Mouse (Mus musculus): ENCODE results near the gene Nr1i3. TPM values are rescaled to one million over a fixed set of nuclear protein-coding genes. Genes with fewer than 3 reads are reported as not detected.

Nr1i3 gene
- polyA plus RNA-seq (2016; fragmentation: Nextera tagmentation; extraction: Ambion mirVana) = 0.23 and 0.36 TPM in 2 replicates

DNA sequence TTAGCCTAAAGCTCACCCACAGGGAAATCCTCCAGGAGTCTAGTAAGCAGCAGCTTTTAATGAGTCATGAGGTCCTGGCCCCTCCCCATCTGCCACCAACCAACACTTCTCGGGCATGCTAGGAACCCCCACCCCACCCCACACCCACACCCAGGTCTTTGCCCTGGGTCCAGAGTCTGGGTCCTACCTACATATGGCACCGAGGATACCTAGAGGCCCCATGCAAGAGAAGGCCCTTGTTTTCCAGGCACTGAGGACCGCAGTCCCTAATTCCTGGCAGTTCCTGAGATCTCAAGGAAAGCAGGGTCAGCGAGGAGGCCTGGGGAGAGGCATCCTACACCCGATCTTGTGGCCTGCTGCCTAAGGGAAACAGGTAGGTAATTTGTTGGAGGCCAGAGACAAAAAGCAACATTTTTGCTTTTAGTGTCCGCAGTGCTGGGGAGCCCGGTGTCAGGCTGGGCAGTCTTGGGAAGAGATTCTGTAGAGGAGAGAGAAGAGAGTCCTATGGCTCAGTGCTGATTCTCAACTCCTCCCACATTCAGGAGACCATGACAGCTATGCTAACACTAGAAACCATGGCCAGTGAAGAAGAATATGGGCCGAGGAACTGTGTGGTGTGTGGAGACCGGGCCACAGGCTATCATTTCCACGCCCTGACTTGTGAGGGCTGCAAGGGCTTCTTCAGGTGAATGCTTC, at the start of gene Nr1i3:
Gene Nr1i3, plus strand, starts transcription at position 170 of the 696 bp plus-strand sequence.
- Histone ChIP-seq H3K9me3 (replicated peaks) (no peaks in the 10 kb centered on the region), H3K4me1 (peaks cover 17% of the 10 kb centered on the region), H3K4me3 (no peak within 1 kb of the TSS), H3K27me3 (replicated peaks) (peaks cover 33% of the 10 kb centered on the region), H3K9ac (no peak within 1 kb of the TSS), H3K36me3 (peaks cover 8% of the 10 kb centered on the region; the same call in 1 of the 2 replicates), H3K4me2 (no peak within 1 kb of the TSS), H3K27ac (no peak within 1 kb of the TSS)
- ATAC-seq = no peak
- WGBS (ENCODE audit: insufficient replicate concordance) = 59% methylated on average over 10 of the region's 10 CpGs

DNA sequence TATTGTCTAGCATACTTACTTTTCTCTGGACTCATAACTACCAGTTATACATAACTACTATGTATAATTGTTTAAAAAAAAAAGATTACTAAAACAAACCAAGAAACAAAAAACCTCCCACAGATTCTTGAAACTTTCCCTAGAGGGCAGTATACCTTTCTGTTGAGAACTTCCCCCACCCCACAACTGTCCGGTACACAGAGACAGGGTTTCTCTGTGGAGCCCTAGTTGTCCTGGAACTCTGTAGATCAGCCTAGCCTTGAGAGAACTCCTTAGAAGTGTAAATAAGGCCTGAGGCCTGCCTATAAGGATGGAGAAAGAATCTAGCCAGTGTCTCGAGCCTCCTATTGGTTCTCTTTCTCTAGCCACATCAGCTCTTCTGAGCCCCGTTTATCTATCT, 49.5 kb upstream of the Nr1i3 start:
- no peak overlapping the region for H3K4me3 ChIP-seq
- 28% methylated on average over 3 of the region's 3 CpGs for WGBS (ENCODE audit: insufficient replicate concordance)
- H3K36me3 ChIP-seq = no peaks in the 10 kb centered on the region
- ATAC-seq = no peak
- no peak overlapping the region for H3K27ac ChIP-seq
- H3K9ac ChIP-seq = no peak overlapping the region
- no peaks in the 10 kb centered on the region for H3K9me3 ChIP-seq (replicated peaks)
- peaks cover 14% of the 10 kb centered on the region for H3K4me1 ChIP-seq
- H3K4me2 ChIP-seq = no peak overlapping the region
- peaks cover 49% of the 10 kb centered on the region for H3K27me3 ChIP-seq (replicated peaks)

DNA sequence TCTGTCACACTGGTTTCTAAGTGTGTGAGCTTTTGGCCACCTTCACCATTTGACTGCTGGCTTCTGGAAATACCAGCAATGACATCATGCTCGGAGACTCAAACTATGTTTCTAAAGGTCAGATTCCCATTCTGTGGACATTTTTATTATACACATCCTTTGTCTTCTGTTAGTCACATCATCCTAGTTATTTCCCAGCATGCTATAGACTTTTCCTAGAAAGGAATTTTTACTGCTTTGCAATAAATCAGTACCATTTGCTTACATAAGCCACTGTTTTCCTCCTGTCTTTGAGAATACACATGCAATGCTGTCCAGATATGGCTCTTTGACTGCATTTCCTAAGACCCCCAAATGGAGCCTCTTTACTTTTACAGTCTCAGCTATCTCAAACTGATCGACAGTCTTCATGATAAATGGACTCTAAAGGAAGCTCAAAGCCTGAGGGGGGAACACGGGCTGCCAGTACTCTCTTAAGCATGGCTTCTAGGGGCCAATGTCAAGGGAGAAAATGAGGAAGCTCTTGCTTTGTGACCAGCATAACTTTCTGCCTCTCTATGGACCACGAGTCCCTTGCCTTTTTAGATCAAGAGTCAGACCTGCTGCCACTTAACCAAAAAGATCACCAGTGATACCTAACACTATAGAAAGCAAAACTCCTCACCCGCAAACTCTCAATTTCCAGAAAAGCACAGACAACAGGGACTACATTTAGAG, 48.0 kb upstream of the Nr1i3 start:
- Histone ChIP-seq H3K9me3 (replicated peaks) (no peaks in the 10 kb centered on the region), H3K27ac (no peak overlapping the region), H3K4me3 (no peak overlapping the region), H3K27me3 (replicated peaks) (peaks cover 34% of the 10 kb centered on the region), H3K4me1 (peaks cover under 1% of the 10 kb centered on the region; the same call in 1 of the 2 replicates), H3K36me3 (no peaks in the 10 kb centered on the region), H3K4me2 (no peak overlapping the region), H3K9ac (no peak overlapping the region)
- ATAC-seq = no peak
- WGBS (ENCODE audit: insufficient replicate concordance) = 39% methylated on average over 5 of the region's 5 CpGs

DNA sequence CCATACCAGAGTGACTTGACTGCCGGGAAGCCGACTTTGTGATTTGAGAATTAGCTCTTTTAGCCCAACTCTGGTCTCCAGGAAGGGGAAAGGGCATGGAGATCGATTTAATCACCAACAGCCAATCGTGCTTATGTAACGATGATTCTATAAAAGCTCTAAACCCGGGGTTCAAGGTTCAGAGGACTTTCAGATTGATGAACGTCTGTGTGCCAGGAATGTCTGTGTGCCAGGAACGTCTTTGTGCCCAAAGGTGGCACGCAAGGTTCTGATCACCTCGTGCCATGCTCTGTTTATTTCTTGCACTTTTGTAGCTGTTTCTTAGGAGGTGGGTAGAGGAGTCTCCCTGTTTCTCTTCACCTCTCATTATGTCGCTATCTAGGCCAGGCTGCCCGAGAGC, 44.9 kb upstream of the Nr1i3 start:
- WGBS (ENCODE audit: insufficient replicate concordance) = 75% methylated on average over 12 of the region's 12 CpGs
- no peak overlapping the region for H3K4me2 ChIP-seq
- no peak for ATAC-seq

DNA sequence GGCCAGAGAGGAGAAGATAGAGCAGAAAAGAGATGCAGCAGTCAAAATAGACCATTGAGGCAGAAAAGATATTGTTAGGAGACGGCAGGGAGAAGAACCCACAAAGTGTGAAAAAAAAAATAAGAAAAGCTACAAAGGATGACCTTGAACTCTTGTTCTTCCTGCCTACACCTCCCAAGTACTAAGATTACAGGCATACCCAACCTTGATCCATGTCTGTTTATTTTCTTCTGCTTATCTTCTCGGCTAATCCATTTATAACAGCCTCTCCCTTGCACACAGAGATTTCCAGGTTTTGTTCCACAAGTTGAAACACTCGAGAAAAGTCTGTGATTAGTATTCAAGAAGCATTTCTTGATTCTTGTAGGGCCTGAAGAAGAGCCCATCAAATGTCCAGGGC, 43.9 kb upstream of the Nr1i3 start:
- peaks cover 29% of the 10 kb centered on the region for H3K27me3 ChIP-seq (replicated peaks)
- H3K9me3 ChIP-seq (replicated peaks) = no peaks in the 10 kb centered on the region
- 41% methylated on average over 3 of the region's 3 CpGs for WGBS (ENCODE audit: insufficient replicate concordance)
- no peak overlapping the region for H3K4me3 ChIP-seq
- no peak overlapping the region for H3K27ac ChIP-seq
- no peak for ATAC-seq
- no peak overlapping the region for H3K4me2 ChIP-seq
- H3K4me1 ChIP-seq = no peaks in the 10 kb centered on the region
- H3K9ac ChIP-seq = no peak overlapping the region
- no peaks in the 10 kb centered on the region for H3K36me3 ChIP-seq

More for the DNA sequence above, 44.9 kb upstream of the Nr1i3 start:
- no peaks in the 10 kb centered on the region for H3K36me3 ChIP-seq
- H3K27ac ChIP-seq = no peak overlapping the region
- H3K9ac ChIP-seq = no peak overlapping the region
- no peaks in the 10 kb centered on the region for H3K9me3 ChIP-seq (replicated peaks)
- H3K27me3 ChIP-seq (replicated peaks) = peaks cover 29% of the 10 kb centered on the region
- no peak overlapping the region for H3K4me3 ChIP-seq
- H3K4me1 ChIP-seq = no peaks in the 10 kb centered on the region

DNA sequence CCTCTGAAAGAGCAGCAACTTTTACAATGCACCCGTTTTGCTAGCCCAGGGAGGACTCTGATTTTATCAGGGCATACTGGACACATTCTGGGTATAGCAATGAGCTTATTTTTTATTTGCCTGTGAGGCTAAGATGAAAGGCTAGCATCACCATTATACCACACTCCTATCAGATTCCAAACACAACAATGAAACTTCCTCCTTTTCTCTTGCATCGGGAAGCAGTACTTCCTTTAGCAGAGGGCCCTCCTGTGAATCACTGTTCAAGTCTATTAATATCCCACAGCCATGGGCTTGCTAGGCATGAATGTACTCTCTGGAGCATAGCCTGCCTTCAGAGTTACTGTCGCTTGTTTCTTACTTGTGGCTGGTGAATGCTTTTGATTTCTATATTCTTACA, 42.6 kb upstream of the Nr1i3 start:
- no peak for ATAC-seq

DNA sequence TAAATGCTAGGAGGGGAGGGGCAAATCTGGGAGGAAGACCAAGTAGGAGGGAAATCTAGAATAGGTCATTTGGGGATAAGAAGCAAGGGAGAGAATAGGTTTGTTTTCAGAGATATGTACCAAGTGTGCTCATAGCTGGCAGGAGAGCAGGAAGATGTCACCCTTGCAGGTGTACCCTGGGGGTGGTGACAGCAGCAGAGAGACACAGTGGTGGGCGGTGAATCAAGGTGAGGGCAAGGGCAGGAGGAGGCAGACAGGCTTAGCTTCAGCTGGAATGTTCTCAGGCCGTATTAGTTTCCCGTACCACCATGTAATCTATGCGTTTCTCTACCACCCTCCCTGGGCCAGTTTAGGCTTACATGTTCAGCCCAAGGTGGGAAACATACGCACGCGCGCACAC, 41.0 kb upstream of the Nr1i3 start:
- no peak overlapping the region for H3K9ac ChIP-seq
- ATAC-seq = no peak
- H3K4me1 ChIP-seq = no peaks in the 10 kb centered on the region
- no peaks in the 10 kb centered on the region for H3K36me3 ChIP-seq
- 84% methylated on average over 8 of the region's 8 CpGs for WGBS (ENCODE audit: insufficient replicate concordance)
- peaks cover 17% of the 10 kb centered on the region for H3K27me3 ChIP-seq (replicated peaks)
- H3K9me3 ChIP-seq (replicated peaks) = no peaks in the 10 kb centered on the region
- no peak overlapping the region for H3K4me2 ChIP-seq
- H3K27ac ChIP-seq = no peak overlapping the region
- no peak overlapping the region for H3K4me3 ChIP-seq

More for the DNA sequence above, 42.6 kb upstream of the Nr1i3 start:
- H3K9ac ChIP-seq = no peak overlapping the region
- H3K27ac ChIP-seq = no peak overlapping the region
- H3K9me3 ChIP-seq (replicated peaks) = no peaks in the 10 kb centered on the region
- WGBS (ENCODE audit: insufficient replicate concordance) = 8% methylated on average over 3 of the region's 3 CpGs
- H3K4me1 ChIP-seq = no peaks in the 10 kb centered on the region
- H3K27me3 ChIP-seq (replicated peaks) = peaks cover 18% of the 10 kb centered on the region
- no peaks in the 10 kb centered on the region for H3K36me3 ChIP-seq
- no peak overlapping the region for H3K4me2 ChIP-seq
- H3K4me3 ChIP-seq = no peak overlapping the region

DNA sequence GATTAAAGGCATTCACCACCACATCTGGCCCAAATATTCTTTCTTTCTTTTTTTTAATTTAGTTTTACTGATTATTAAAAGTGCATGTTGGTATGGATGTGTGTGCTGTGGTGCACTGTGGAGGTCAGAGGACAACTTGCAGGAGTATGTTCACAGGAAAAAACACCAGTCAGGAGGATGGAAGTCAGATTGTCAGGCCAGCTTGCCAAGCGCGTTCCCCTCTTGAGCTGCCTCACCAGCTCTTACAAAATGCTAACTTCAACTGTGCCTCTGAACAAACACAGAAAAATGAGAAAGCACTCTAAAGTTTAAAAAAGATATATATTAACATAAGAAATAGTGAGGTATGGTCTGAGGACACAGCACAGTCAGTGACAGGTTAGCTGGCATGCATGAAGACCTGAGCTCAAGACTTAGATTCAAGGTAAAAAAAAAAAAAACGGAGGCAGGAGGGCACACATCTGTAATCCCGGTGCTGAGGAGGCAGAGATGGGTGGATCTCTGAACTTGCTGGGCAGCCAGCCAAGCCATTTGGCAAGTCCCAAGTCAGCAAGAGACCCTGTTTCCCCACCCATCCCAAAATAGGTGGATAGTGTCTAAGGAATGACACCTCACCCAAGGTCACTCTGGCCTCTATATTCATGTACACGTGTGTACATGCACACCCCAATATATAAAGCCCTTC, 34.1 kb upstream of the Nr1i3 start:
- ATAC-seq = no peak
- no peak overlapping the region for H3K27ac ChIP-seq
- no peaks in the 10 kb centered on the region for H3K4me1 ChIP-seq
- no peak overlapping the region for H3K4me3 ChIP-seq
- no peaks in the 10 kb centered on the region for H3K9me3 ChIP-seq (replicated peaks)
- H3K27me3 ChIP-seq (replicated peaks) = no peaks in the 10 kb centered on the region
- H3K36me3 ChIP-seq = no peaks in the 10 kb centered on the region
- no peak overlapping the region for H3K9ac ChIP-seq
- WGBS (ENCODE audit: insufficient replicate concordance) = 59% methylated on average over 5 of the region's 5 CpGs
- H3K4me2 ChIP-seq = no peak overlapping the region

DNA sequence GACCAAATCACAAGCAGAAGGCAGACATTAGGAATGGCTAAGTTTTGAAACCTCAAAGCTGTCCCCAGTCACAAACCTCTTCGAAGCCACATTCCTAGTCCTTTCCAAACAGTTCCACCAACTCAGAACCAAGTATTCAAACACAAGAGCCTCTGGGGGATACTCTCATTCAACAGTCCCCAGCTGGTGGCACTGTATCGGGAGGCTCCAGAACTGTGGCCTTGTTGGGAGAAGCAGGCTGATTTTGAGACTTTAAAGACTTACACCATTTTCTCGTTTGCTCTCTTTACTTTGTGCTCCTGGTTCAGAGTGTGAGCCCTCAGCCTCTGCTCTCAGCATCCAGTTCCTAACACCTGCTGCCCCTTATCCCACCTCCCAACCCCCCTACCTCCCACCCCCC, 30.7 kb upstream of the Nr1i3 start:
- Histone ChIP-seq H3K4me3 (no peak overlapping the region), H3K4me2 (no peak overlapping the region), H3K36me3 (no peaks in the 10 kb centered on the region), H3K9me3 (replicated peaks) (no peaks in the 10 kb centered on the region), H3K27me3 (replicated peaks) (0 out of 2 replicates have a peak, but pooled peaks cover 12% of the 10 kb centered on the region), H3K9ac (no peak overlapping the region), H3K27ac (no peak overlapping the region), H3K4me1 (no peaks in the 10 kb centered on the region)
- no peak for ATAC-seq
- WGBS (ENCODE audit: insufficient replicate concordance) = 73% methylated on average over 3 of the region's 3 CpGs

DNA sequence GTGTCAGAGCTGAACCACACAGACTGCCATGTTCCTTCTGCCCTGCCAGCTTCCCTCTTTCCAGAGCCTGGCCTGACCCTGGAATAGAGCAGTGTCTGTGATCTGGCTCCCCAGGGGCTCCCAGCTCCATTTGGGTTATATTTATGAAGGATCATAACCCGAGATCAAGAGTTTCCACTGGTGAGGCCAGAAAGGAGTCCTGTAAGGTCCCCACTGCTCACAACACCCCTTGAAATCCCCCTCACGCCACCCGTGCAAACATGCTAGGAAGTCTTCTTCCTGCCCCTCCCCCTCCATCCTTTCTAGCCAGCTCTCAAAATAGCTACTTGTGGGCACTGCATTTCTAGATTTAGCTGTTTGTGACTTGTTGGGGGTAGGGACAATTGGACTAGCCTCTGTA, 30.1 kb upstream of the Nr1i3 start:
- WGBS (ENCODE audit: insufficient replicate concordance) = 26% methylated on average over 3 of the region's 3 CpGs
- Histone ChIP-seq H3K9ac (no peak overlapping the region), H3K36me3 (no peaks in the 10 kb centered on the region), H3K27ac (no peak overlapping the region), H3K4me1 (no peaks in the 10 kb centered on the region), H3K27me3 (replicated peaks) (0 out of 2 replicates have a peak, but pooled peaks cover 13% of the 10 kb centered on the region), H3K9me3 (replicated peaks) (no peaks in the 10 kb centered on the region), H3K4me3 (no peak overlapping the region), H3K4me2 (no peak overlapping the region)
- no peak for ATAC-seq

DNA sequence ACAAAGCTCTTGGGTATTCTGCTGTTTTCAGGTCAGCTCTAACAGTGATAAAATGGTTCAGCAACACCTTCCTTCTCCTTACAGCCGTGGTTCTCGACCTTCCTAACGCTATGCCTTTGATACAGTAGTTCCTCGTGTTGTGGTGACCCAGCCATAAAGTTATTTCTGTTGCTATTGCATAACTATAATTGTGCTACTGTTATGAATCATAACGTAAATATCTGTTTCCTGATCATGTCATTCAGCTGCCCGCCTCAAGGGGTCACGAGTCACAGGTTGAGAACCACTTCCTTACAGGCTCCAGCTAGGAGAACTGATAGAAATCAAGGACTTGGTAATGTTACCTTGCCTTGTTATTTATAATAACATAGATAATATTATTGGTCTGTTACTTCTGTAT, 29.5 kb upstream of the Nr1i3 start:
- 26% methylated on average over 7 of the region's 7 CpGs for WGBS (ENCODE audit: insufficient replicate concordance)
- H3K9me3 ChIP-seq (replicated peaks) = no peaks in the 10 kb centered on the region
- H3K27me3 ChIP-seq (replicated peaks) = peaks cover 15% of the 10 kb centered on the region; the same call in 1 of the 2 replicates
- no peak overlapping the region for H3K4me2 ChIP-seq
- no peak overlapping the region for H3K27ac ChIP-seq
- H3K4me3 ChIP-seq = no peak overlapping the region
- no peak overlapping the region for H3K9ac ChIP-seq
- no peaks in the 10 kb centered on the region for H3K36me3 ChIP-seq
- no peak for ATAC-seq
- H3K4me1 ChIP-seq = peaks cover 6% of the 10 kb centered on the region; the same call in 1 of the 2 replicates

DNA sequence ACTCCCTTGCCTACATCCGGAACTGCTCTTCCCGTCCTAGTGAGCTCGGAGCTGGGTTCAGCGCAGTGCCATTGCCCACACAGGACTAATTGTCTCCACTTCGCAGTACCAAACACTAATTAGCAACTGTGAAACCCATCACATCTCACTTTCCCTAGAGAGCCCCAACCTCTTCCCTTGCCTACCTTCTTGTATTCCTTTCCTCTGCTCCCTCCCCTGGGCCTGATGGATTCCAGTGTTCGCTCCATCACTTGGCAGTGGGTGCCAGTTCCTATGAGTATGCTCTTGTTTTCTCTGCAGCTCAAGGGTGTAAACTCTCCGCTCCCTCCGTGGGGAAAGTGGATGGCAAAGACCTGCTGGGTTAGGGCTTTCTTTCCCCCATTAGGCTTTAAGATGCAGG, 28.1 kb upstream of the Nr1i3 start:
- Histone ChIP-seq H3K9me3 (replicated peaks) (no peaks in the 10 kb centered on the region), H3K27ac (no peak overlapping the region), H3K4me2 (no peak overlapping the region), H3K9ac (no peak overlapping the region), H3K27me3 (replicated peaks) (peaks cover 28% of the 10 kb centered on the region), H3K4me1 (peaks cover 11% of the 10 kb centered on the region; the same call in 1 of the 2 replicates), H3K4me3 (no peak overlapping the region), H3K36me3 (no peaks in the 10 kb centered on the region)
- no peak for ATAC-seq
- WGBS (ENCODE audit: insufficient replicate concordance) = 60% methylated on average over 8 of the region's 8 CpGs
